Mouse (Mus musculus): Measurements from ENCODE around the gene Hoxa3.
A peak's percentile ranks its signal among the peaks of the same experiment; 100 is the strongest.

Hoxa3 gene

GRCm38 (mm10) chr6:52232984-52233545 lies 19.9 kb upstream of the Hoxa3 start:
- DNase-seq (ENCODE audit: low read depth, low spot score), result no peak

DNA sequence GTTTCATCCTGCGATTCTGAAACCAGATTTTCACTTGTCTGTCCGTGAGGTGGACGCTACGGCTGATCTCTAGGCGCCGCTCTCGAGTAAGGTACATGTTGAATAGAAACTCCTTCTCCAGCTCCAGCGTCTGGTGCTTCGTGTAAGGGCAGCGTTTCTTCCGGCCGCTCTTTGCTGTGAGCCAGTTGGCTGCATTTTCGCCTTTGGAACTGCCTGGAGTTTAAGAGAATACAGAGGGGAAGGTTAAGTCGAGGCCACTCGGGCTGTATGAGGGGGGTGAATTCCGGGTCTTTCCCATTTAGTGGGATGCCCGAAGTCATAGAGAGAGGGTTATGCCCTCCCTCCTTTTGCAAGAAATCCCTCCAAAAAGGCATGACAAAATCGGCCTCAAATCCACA lies 19.4 kb upstream of the Hoxa3 start:
- no peak for DNase-seq (ENCODE audit: low read depth, low spot score)

DNA sequence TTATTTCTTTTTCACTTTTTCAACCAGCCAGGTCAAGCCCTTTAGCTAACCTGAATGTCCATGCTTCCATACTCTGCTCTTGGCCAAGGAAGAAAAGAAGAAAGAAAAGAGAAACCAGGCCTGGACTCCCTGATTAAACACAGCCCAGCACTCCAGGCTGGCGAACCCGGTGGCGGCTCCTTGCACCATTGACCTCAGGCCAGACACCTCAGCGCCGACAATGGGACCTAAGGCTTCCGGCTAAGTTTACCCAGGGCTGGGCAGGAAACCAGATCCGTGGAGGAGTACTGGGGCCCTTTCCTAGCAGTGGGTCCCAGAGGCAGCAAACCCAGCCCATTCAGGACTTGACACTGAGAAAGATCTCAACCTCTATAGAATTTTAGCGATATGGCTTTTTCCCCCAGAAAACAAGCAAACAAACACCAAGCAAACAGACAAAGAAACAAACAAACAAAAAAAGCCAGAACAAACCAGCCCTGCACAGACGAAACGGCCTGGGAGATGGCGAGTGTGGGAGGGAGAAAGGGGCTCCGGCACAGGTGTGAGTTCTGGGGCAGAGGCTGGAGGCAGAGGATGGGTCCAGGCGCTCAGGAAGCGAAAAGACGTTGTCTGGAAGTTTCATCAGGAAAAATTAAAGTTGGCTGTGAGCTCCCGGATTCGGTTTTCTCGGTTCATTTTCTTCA lies 18.9 kb upstream of the Hoxa3 start:
- DNase-seq (ENCODE audit: low read depth, low spot score), result no peak

DNA sequence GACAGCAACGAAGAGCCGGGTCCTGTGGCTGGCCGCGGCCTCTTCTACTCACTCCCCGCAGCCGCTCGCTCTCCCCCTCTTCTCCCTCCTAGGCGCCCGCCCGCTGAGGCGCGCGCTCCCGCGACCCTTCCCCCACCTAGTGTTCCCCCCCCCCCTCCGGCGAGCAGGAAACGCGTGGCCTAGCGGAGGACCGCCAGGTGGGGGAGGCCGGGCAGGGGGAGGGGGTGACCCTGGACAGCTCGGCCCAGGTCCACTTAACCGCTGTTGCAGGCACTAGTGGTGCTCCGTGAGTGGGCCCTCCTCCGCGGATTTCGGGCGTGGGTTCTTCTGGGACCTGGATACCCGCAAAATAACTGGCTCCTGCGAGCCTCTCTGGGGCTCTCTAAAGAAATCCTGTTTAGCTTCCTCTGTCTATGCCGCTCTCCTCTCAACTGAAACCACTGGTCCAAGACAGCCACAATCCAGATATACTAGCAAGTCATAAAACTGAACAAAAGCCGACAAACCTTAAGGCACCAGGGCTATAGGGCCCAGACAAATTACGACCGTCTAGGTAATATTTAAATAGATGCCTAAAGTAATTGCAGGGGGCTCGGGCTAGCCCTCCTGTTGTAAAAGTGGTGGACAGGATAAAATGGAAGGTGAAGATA lies 17.5 kb upstream of the Hoxa3 start, which contains the start of gene Hoxa9:
Hoxa9 (minus strand) TSS at position 574 of the 650 bp plus-strand sequence.
- no peak for DNase-seq (ENCODE audit: low read depth, low spot score)

- DNase-seq (ENCODE audit: low read depth, low spot score), result no peak
These were observed 16.7 kb upstream of the Hoxa3 start for GRCm38 (mm10) chr6:52229558-52230416.

DNA sequence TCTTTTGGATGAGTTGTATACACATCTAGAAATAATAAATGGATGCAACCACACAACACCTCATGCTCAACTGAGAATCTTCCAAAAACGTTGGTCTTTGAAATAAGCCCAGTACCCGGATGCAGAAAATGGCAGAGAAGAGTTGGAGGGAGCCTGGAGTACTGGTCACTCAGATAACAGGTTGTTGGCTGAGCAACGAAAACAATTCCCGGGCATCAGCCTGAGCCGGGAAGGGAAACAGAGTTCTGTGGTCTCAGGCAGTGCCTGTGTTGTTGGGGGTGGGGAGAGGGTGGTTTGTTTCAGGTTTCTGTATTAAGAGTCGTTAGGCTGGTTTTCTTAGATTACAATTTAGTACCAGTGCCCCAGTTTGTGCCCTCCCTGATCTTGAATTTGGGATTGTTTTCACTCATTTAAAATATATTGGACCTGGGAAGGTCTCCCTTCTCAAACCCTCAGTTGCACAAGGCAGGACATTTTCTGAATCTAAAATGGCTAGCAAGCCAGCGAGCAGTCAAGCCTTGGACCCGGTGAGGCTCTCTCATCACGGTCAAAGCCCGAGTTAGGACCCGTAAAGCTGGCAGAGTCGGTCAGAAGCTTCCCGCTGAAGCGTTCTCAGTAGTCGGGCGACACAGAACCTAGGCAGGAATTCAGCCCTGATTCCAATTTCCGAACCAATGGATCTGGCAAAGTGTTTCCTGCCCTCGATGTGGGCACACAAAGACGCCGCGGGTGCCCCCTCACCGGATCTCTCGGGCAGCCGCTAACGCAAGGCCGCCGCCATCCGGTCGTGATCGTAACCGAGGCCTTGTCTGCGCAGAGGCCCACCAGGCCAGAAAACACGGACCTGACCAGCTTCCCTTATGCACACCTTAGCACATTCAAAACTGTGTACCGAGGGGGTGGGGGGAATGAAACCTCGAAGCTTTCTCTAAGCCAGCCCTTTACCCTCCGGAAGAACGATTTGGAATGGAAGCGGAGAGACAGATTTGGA lies 15.6 kb upstream of the Hoxa3 start:
- no peak for DNase-seq (ENCODE audit: low read depth, low spot score)

DNA sequence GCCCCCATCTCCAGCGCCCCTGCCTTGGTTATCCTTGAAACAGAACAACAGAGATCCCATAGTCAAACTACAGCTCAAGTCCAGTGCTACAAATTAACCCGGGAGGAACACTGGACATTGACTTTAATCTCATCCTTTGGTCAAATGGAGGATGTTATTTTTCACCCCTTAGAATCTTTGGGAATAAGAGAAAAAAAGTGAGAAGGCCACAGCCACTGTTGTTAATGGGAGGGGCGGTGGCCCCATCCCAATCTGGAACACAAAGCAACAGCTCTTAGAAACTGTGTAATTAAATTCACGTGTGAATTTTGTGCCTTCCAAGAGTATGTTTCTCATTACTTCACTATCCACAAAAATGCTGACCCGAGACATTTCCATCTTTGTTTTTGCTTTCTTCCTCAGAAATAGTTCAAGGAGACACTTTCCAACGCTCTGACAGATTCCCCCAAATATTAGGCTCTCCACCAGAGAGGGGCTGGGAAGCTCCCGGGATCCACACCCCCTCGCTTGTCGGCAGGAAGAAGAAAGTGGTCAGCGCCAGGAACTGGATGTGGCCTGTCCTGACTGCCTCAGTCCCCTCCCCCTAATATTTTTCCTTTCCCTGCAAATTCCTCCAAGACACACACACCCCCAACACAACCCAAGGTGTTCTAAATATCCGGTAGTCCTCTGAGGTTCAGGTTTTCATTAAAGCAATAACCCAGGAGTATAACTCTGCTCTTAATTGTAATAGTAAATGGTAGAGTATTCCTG lies 14.5 kb upstream of the Hoxa3 start:
- no peak for DNase-seq (ENCODE audit: low read depth, low spot score)

GRCm38 (mm10) chr6:52226569-52227257 lies 13.6 kb upstream of the Hoxa3 start:
- no peak for DNase-seq (ENCODE audit: low read depth, low spot score)

GRCm38 (mm10) chr6:52225612-52226568 lies 12.8 kb upstream of the Hoxa3 start:
- DNase-seq (ENCODE audit: low read depth, low spot score), result no peak

GRCm38 (mm10) chr6:52224895-52225611 lies 11.9 kb upstream of the Hoxa3 start:
- DNase-seq (ENCODE audit: low read depth, low spot score), result no peak

DNA sequence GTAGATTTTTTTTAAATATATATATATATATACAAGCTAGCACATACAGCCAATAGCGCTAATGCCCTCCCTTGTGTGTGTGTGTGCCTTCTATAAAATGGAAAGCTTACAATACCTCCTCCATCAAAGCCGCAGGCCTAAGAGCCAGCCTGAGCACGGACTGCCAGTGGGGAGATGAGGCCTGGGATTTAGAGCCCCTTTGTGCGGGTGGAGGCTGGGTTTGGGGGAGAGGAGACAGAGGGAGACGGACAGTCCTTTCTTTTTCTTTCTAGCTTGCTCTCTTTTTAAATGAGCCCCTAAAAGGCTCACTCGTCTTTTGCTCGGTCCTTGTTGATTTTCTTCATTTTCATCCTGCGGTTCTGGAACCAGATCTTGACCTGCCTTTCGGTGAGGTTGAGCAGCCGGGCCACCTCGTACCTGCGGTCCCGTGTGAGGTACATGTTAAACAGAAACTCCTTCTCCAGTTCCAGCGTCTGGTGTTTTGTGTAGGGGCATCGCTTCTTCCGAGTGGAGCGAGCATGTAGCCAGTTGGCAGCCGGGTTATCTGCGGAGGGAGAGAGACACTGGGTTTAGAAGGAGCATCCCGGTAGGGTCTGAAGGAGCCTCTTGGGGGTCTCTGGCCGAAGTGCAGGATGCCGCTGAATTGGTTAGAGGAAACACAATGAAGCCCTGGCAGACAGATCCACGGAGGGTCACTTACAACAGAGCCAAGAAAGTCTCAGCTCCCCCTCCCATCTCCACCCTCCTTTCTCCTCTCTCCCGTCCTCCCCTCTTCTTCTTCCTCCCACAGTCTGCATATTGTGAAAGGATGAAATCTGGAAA lies 11.0 kb upstream of the Hoxa3 start:
- no peak for DNase-seq (ENCODE audit: low read depth, low spot score)

GRCm38 (mm10) chr6:52222729-52223128 lies 9.6 kb upstream of the Hoxa3 start:
- no peak for DNase-seq (ENCODE audit: low read depth, low spot score)

DNA sequence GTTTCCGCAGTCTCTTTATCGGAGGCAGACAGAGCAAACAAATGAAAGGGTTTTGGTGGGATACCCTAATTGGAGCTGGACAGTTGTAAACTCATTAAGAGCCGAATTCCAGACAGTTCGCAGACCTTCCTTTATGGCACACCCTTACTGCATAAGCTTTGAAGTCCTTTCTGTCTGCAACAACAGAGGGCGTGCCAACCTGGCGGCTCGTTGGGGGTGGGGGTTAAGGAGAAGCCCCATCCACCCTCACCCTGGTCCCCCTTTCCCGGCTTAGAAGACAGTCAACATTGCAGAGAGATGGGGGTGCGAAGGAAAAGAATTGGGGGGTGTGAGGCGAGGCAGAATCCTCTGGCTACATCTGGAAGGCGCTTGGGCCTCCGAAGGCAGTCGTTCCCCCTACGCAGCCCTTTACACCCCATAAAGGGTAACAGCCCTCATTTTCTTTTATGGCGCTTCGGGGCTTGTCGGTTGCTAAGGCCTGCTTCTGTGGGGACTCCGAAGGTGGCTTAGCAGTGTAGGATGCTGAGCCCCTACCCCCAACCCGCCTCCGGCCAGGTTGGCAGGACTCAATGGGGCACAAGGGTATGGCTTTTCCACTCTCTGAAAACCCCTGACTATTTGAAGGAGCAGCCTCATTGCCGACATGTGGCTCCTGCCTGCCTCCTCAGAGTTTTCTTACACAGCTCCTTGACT lies 9.0 kb upstream of the Hoxa3 start:
- no peak for DNase-seq (ENCODE audit: low read depth, low spot score)

- peak; percentile 86 for DNase-seq (ENCODE audit: low read depth, low spot score)
These were observed 8.3 kb upstream of the Hoxa3 start, which contains the start of gene Hoxa7 for GRCm38 (mm10) chr6:52221337-52221992. TSS of gene Hoxa7 (minus strand) at chr6:52221854.

- DNase-seq (ENCODE audit: low read depth, low spot score), result no peak
These were observed 7.8 kb upstream of the Hoxa3 start for GRCm38 (mm10) chr6:52220865-52221310.

All from brain, adult 2 months (tissue).